Mouse (Mus musculus) retina, postnatal 7 days (tissue): ENCODE data around the gene Slx4ip.

Experiments used
- DNase-seq: peaks from one replicate; pipeline ENCODE4 v3.0.0-alpha.2; 2012; ENCODE audit warnings: low read depth, low spot score

Gene Slx4ip

DNA sequence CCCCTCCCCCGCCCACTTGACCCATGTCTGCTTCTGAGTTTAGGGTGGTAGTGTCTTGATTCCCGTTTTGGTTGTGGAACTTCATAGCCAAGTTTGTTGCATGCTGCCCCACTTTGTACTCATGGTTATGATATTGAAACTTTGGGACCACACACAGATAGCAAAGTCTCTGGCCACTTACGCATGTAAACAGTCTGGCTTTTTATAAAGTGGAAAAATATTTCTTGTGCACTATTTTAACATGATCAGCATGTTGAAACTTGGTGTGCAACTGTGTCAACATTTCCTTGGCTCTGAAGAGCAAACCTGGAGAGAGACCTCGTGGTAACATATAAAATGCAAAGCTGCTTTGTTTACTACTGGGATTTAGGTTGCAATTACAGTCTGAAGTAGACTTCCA is 56.5 kb downstream of the Slx4ip start:
- DNase-seq, result no peak

- DNase-seq, result no peak
These were observed 56.9 kb downstream of the Slx4ip start for GRCm38 (mm10) chr2:136947937-136948336.

DNA sequence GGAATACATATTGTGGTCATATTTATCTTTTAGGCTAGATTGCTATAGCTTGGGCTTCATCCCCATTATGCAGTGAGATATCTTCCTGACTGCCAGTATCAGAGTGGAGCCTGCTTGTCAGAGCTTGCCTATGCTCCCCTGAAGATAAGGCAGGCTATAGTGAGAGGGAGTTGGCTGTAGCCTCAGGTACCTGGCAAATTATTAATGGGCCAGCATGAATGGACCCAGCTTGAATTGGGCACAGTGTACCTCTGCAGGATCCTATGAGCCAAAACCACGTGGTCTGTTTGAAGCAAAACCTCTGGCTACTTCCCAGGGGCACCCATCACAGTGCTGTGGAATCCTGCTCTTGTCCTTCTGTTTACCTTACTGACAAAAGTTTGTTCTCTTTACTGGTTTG is 61.2 kb downstream of the Slx4ip start:
- DNase-seq, result no peak

DNA sequence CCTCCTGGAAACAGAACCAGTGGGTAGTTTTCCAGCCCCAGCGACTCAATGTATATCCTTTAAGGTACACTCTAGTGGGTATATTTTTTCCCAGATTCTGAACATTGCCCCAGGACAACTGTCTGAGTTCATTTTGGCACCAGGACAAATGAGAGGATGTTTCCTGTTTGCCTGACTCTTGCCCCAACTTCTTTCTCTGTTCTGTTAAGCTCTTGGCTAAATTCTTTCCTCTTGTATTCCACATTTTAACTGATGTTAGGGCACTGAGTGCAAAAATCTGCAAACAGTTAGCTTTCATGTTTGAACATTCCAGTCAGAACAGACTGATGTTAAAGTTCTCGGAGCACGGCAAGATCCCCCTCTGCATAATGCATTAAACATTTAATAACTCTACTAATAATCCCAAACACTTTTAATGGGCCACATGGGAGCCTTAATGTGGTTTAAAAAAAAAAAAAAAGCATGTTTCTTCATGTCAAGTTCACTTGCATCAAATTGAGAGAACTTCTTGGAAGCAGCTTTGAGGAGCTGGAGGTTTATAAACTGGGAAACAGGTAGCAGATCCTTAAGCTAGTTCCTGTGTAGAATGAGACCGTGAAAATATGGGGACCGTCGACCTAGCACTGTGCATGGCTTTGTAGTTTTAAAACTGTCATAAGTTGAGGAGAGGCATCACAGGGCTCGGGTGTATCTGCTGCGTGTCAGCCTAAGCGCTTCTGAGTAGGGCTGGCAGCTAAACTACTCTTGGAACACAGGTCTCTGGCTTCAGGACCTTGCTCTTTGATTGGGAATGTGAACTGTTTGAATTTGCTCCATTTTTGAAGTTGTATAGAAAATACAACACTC is 64.9 kb downstream of the Slx4ip start:
- DNase-seq, result no peak

DNA sequence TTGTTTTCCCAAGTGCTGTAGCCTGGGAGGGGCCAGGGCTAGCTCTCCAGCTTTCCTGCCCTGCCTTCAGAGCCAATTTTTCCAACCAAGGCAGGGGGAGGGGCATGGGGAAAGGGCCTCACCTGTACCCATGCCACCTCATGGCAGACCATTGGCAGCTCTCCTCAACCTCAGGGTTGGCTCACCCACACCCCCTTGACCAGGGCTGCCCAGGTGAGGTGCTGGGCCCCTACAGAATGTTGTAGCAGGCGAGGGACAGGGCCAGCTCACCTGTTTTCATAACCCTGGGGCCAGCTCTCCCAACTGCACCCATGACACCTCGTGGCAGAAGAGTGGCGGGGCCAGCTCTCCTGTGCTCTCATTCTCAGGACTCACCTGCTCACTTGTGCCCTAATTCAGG is 67.7 kb downstream of the Slx4ip start:
- DNase-seq, result no peak

DNA sequence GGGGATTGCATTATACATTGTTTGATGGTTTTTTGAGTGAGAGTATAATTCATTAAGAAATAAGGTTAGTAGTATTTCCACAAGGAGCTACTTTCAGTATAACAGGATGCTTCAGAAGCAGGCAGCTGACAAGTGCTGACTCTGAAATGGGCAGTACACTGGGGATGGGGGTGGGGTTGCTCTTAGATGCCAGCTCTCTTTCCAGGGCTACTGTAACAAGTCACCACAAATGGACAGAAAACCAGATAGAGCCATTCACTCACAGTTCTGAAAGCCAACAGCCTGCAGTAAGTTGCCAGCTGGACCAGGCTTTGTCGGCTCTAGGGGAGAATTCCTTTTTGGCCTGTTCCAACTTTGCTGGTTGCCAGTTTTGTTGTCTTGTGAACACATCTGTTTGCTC is 84.8 kb downstream of the Slx4ip start:
- DNase-seq, result no peak

- DNase-seq, result no peak
These were observed 88.2 kb downstream of the Slx4ip start for GRCm38 (mm10) chr2:136979056-136979772.

DNA sequence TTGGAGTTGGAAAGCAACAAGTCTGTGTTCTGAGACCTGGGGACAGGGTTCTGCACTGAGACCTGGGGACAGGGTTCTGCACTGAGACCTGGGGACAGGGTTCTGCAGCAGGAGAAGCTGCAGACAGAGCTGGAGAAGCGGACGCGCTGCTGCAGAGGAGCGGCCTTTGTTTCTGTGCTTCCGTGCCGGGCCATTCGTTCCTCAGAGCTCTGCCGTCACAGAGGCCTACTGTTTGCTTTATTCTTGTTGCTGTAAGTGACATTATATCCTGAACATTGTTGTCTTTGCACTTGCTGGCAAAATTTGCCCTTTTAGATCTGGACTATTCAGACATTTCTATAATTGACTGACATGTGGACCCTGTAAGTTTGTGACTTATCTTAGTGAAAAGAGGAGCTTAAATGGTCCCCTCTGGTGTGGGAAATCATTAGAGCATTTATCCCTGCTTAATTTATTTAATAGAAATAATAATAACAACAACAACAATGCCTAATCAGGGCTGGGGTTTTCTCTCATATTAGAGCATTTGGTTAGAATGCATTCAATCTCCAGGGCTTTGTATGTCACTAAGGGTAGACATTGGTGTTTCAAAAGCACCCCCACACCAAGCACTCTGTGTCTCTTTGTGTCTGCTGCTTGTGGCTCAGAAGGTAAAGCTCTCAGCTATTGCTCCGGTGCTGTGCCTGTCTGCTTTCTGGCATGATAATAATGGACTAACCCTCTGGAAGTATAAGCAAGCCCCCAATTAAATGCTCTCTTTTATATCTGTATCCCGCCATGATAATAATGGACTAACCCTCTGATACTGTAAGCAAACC is 90.3 kb downstream of the Slx4ip start:
- no peak for DNase-seq

DNA sequence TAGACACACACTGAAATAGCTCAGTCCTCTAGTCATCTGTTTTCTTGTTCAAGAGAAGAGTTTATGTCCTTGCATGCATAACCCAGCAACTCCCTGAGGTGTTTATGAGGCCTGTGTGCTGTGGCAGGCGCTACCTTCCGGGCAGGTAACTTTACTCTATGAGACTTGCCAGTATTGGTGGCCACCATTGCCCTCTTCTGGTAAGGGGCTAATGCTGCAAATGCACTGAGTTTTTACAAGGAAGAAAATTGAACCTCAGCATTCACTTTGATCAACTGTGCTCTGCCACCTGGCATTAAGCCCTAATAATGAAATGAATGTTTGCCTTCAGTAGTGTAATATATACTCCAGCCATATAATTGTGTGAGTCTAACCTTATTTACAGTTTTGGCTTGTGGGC is 92.9 kb downstream of the Slx4ip start:
- no peak for DNase-seq

GRCm38 (mm10) chr2:136985998-136986730 is 95.1 kb downstream of the Slx4ip start:
- DNase-seq, result no peak

DNA sequence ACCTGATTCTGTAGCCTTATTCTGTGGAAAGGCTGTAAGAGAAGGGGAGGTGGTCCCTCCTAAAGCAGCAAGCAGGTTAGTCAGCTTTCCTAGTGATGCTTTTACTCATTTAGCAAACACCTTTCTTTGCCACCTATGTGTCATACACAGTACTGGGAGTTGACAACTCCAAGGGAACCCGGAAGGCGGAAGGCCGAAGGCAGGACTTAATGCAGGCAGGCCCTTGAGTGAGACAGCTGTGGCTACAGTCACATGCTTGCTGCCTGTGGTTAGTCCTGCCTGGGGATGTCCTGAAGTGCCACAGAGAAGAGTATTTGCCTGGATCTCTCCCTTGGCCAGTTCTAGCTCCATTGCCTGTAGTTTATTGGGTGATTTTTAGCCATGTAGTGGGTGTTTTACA is 102.1 kb downstream of the Slx4ip start:
- no peak for DNase-seq

DNA sequence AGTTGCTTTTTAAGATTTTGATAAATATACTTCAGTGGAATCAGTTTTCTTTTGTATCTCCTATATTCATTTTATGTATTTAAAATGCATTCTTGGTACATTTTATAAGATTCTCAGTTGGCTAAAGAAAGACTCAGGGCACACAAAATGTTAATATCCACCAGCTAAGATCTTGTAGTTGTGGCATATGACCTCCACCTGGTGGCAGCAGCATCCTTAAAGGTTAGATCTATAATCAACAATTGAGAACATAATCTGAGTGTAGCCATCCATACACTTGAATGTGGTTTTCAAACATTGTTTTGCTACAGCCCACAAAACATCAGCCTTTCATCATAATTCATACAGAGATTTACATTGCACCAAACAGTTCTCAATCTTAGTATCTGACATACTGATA is 106.1 kb downstream of the Slx4ip start:
- peak; percentile 5 for DNase-seq

GRCm38 (mm10) chr2:137002031-137002430 is 111.0 kb downstream of the Slx4ip start:
- DNase-seq, result no peak

- no peak for DNase-seq
These were observed 115.6 kb downstream of the Slx4ip start for GRCm38 (mm10) chr2:137006656-137007055.

- no peak for DNase-seq
These were observed 121.0 kb downstream of the Slx4ip start for GRCm38 (mm10) chr2:137011980-137012379.

- no peak for DNase-seq
These were observed 122.1 kb downstream of the Slx4ip start for GRCm38 (mm10) chr2:137013151-137013550.

- no peak for DNase-seq
These were observed 122.9 kb downstream of the Slx4ip start for GRCm38 (mm10) chr2:137013811-137014350.

GRCm38 (mm10) chr2:137014423-137014822 is 123.4 kb downstream of the Slx4ip start:
- no peak for DNase-seq

DNA sequence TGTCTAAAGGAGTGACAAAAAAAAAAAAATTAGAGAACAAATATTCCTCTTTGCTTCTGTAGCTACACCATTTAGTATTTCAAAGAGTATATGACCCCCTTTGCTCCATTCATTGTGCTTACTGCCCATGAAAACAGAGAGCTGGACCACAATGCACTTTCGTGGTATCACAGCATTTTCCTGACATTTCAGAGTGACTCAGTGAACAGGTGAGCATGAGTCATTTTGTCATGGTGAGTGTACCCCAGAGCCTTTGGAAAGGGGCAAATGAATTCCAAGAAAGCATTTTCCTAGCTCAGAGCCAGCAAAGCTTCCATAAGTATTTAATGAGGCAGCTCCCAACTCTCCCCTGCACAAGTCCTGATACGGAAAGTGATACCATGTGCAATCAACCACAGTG is 153.1 kb downstream of the Slx4ip start:
- DNase-seq, result no peak

- no peak for DNase-seq
These were observed 158.3 kb downstream of the Slx4ip start for GRCm38 (mm10) chr2:137049367-137049766.

DNA sequence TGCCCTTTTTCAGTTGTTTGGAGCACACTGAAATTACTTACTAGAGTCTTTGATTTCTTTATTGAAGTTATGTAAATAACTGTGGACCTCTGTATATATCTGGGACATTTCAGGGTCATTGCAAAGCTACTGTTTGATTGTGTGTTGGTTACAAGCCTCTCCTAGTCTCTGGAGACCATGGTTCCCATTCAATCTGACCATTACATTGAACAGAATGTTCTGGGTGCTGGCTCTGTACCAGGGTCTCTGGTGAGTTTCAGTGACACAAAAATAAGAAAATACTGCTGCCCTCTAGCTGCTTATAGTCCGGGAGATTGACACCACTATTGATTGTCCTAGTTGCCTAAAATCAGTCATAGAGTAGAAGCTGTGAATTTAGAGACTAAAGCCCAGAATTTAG is 158.9 kb downstream of the Slx4ip start:
- DNase-seq, result no peak
